11 mouse cellular contexts compared by ENCODE assay signal in genomic region chr7:27180837-27181695, GRCm38 (mm10). TPM values are rescaled to one million over a fixed set of nuclear protein-coding genes. Genes with fewer than 3 reads are reported as not detected.
DNase-seq lines count a peak whose midpoint lies in the region; ATAC-seq and TF ChIP-seq lines count a peak whose summit lies in the region.
"Had no signal": no experiment of that assay in that cellular context is flagged by ENCODE, and none has a peak within 500 bp of the region (broad histone marks: within the 10 kb centered on the region; RNA-seq: fewer than 3 reads in every experiment).

Gm21983 (minus strand) TSS chr7:27181086.
Mia (minus strand) TSS chr7:27181157.

- peak within 1 kb of the TSS; percentile 60 for H3K4me3 ChIP-seq in embryonic facial prominence, embryonic 12.5 days
- H3K4me3 ChIP-seq in embryonic facial prominence, embryonic 10.5 days = no peak within 1 kb of the TSS
- no peak within 1 kb of the TSS for H3K4me3 ChIP-seq in liver, adult 2 months (ENCODE audit: insufficient read depth, low read depth, low read length)
- H3K4me3 ChIP-seq in lung, embryonic 16.5 days (ENCODE audit: low read length) = peak within 1 kb of the TSS; percentile 75
- H3K4me3 ChIP-seq in stomach, postnatal 0 days (ENCODE audit: low read depth, low read length) = no peak within 1 kb of the TSS

- no peak for TF ChIP-seq POLR2A in liver, adult 2 months (IDR thresholded peaks at IDR 0.05; ENCODE audit: extremely low read depth, insufficient read depth, low read length)

- no peak for TF ChIP-seq EP300 in stomach, postnatal 0 days (optimal IDR thresholded peaks at IDR 0.05)

- no peaks in the 10 kb centered on the region for H3K79me2 ChIP-seq in liver, adult 2 months (ENCODE audit: control insufficient read depth, insufficient read depth, low read length)

- H3K27me3 ChIP-seq in embryonic facial prominence, embryonic 12.5 days = no peaks in the 10 kb centered on the region
- no peaks in the 10 kb centered on the region for H3K27me3 ChIP-seq in embryonic facial prominence, embryonic 10.5 days (replicated peaks; ENCODE audit: low read depth, poor library complexity, severe bottlenecking)
- no peaks in the 10 kb centered on the region for H3K27me3 ChIP-seq in liver, adult 2 months (ENCODE audit: control insufficient read depth, insufficient read depth, low read length)
- no peaks in the 10 kb centered on the region for H3K27me3 ChIP-seq in lung, embryonic 16.5 days (ENCODE audit: control insufficient read depth, insufficient read depth, low read depth, low read length)
- H3K27me3 ChIP-seq in stomach, postnatal 0 days (ENCODE audit: control insufficient read depth, insufficient read depth, low read length) = no peaks in the 10 kb centered on the region

- TF ChIP-seq CTCF in liver, adult 2 months (IDR thresholded peaks at IDR 0.05; ENCODE audit: low read depth, low read length) = no peak
- TF ChIP-seq CTCF in stomach, postnatal 0 days (IDR thresholded peaks at IDR 0.05; ENCODE audit: low read depth) = no peak

- peaks cover 10% of the 10 kb centered on the region; the same call in 1 of the 2 replicates for H3K4me1 ChIP-seq in embryonic facial prominence, embryonic 12.5 days
- H3K4me1 ChIP-seq in embryonic facial prominence, embryonic 10.5 days = peaks cover 15% of the 10 kb centered on the region
- H3K4me1 ChIP-seq in liver, adult 2 months (ENCODE audit: control insufficient read depth, insufficient read depth, low read length) = peaks cover 19% of the 10 kb centered on the region
- peaks cover 17% of the 10 kb centered on the region for H3K4me1 ChIP-seq in lung, embryonic 16.5 days (replicated peaks; ENCODE audit: control insufficient read depth, insufficient read depth, low read length)
- no peaks in the 10 kb centered on the region; the same call in 1 of the 2 replicates for H3K4me1 ChIP-seq in stomach, postnatal 0 days (replicated peaks; ENCODE audit: control insufficient read depth, insufficient read depth)

- DNase-seq in embryonic facial prominence, embryonic 10.5 days (ENCODE audit: low spot score) = no peak
- DNase-seq in liver, adult 2 months (ENCODE audit: extremely low read depth, low read depth, low spot score) = no peak
- DNase-seq in liver = no peak
- DNase-seq in stomach, postnatal 0 days (ENCODE audit: low spot score) = peak; percentile 54
- no peak for DNase-seq in adrenal gland, postnatal 10 days
- no peak for DNase-seq in ovary, postnatal 10 days (ENCODE audit: low spot score)
- DNase-seq: thymus, postnatal 4 days had no signal

- no peak for ATAC-seq in embryonic facial prominence, embryonic 12.5 days (ENCODE audit: insufficient number of reproducible peaks, insufficient read depth, low FRiP score, low TSS enrichment)
- ATAC-seq in lung, embryonic 16.5 days (ENCODE audit: low read depth) = peak; percentile 25
- no peak for ATAC-seq in stomach, postnatal 0 days (ENCODE audit: low FRiP score, low TSS enrichment)

- peak within 1 kb of the TSS; percentile 78 for H3K27ac ChIP-seq in embryonic facial prominence, embryonic 12.5 days
- no peak within 1 kb of the TSS for H3K27ac ChIP-seq in embryonic facial prominence, embryonic 10.5 days (replicated peaks)
- peak within 1 kb of the TSS; percentile 60 for H3K27ac ChIP-seq in liver, adult 2 months (replicated peaks; ENCODE audit: insufficient read depth, low read depth, low read length)
- peak within 1 kb of the TSS; percentile 91 for H3K27ac ChIP-seq in lung, embryonic 16.5 days (ENCODE audit: low read length)
- peak within 1 kb of the TSS; percentile 67 for H3K27ac ChIP-seq in stomach, postnatal 0 days (replicated peaks)

- H3K36me3 ChIP-seq in embryonic facial prominence, embryonic 12.5 days = peaks cover 24% of the 10 kb centered on the region
- peaks cover 40% of the 10 kb centered on the region for H3K36me3 ChIP-seq in embryonic facial prominence, embryonic 10.5 days (replicated peaks)
- no peaks in the 10 kb centered on the region for H3K36me3 ChIP-seq in liver, adult 2 months (ENCODE audit: control insufficient read depth, insufficient read depth, low read length)
- H3K36me3 ChIP-seq in lung, embryonic 16.5 days (ENCODE audit: control insufficient read depth, insufficient read depth, low read length) = peaks cover 14% of the 10 kb centered on the region
- peaks cover 10% of the 10 kb centered on the region for H3K36me3 ChIP-seq in stomach, postnatal 0 days (ENCODE audit: control insufficient read depth, insufficient read depth, low read length)

- no peak within 1 kb of the TSS for H3K9ac ChIP-seq in embryonic facial prominence, embryonic 12.5 days
- H3K9ac ChIP-seq in liver, adult 2 months (ENCODE audit: low read depth, low read length) = no peak within 1 kb of the TSS
- peak within 1 kb of the TSS; percentile 24 for H3K9ac ChIP-seq in lung, embryonic 16.5 days (ENCODE audit: low read length)
- H3K9ac ChIP-seq in stomach, postnatal 0 days (ENCODE audit: low read length) = no peak within 1 kb of the TSS

- whole genome bisulfite sequencing in embryonic facial prominence, embryonic 12.5 days = 64% methylated on average over 14 of the region's 14 CpGs
- 71% methylated on average over 14 of the region's 14 CpGs for WGBS in embryonic facial prominence, embryonic 10.5 days
- 76% methylated on average over 14 of the region's 14 CpGs for WGBS in liver, adult 2 months
- 41% methylated on average over 14 of the region's 14 CpGs for WGBS in lung, embryonic 16.5 days
- WGBS in stomach, postnatal 0 days = 63% methylated on average over 14 of the region's 14 CpGs

- no peaks in the 10 kb centered on the region for H3K9me3 ChIP-seq in embryonic facial prominence, embryonic 12.5 days
- no peaks in the 10 kb centered on the region for H3K9me3 ChIP-seq in embryonic facial prominence, embryonic 10.5 days
- H3K9me3 ChIP-seq in lung, embryonic 16.5 days (ENCODE audit: control insufficient read depth, low read length) = no peaks in the 10 kb centered on the region
- no peaks in the 10 kb centered on the region for H3K9me3 ChIP-seq in stomach, postnatal 0 days (ENCODE audit: control insufficient read depth, low read length)

- peak within 1 kb of the TSS; percentile 47 for H3K4me2 ChIP-seq in embryonic facial prominence, embryonic 12.5 days (replicated peaks)
- H3K4me2 ChIP-seq in lung, embryonic 16.5 days (ENCODE audit: low read depth, low read length) = peak within 1 kb of the TSS; percentile 56
- no peak within 1 kb of the TSS for H3K4me2 ChIP-seq in stomach, postnatal 0 days (replicated peaks; ENCODE audit: low read depth)

RNA-seq across cellular contexts. Expression of gene Gm21983, which starts in this region (rescaled TPM):
- 0.49 and 0.67 TPM in 2 replicates for polyA plus RNA-seq in embryonic facial prominence, embryonic 12.5 days (2016; fragmentation: Nextera tagmentation; extraction: Ambion mirVana)
- polyA plus RNA-seq in embryonic facial prominence, embryonic 10.5 days (2016; fragmentation: Nextera tagmentation; extraction: Ambion mirVana) = 1.3 TPM in 1 of 2 replicates, not detected in the other
- 0.09 and 0.20 TPM in 2 replicates for total RNA-seq in liver, adult 2 months (2014; rRNA removed)
- 0.39 TPM in 1 of 2 replicates, not detected in the other for polyA plus RNA-seq in liver, adult 2 months (2012; rRNA removed)
- 1.4 and 1.7 TPM in 2 replicates for polyA plus RNA-seq in lung, embryonic 16.5 days (2015; fragmentation: Nextera tagmentation; extraction: Ambion mirVana)
- not detected in 2 replicates for polyA plus RNA-seq in stomach, postnatal 0 days (2015; fragmentation: Nextera tagmentation; extraction: Ambion mirVana)
- total RNA-seq in adrenal gland, postnatal 10 days (2021) = not detected
- total RNA-seq: gastrocnemius, postnatal 14 days had no signal
- polyA plus RNA-seq: cortical plate, adult 2 months had no signal

RNA-seq across cellular contexts. Expression of gene Mia, which starts in this region (rescaled TPM):
- 38.8 and 50.4 TPM in 2 replicates for polyA plus RNA-seq in embryonic facial prominence, embryonic 12.5 days (2016; fragmentation: Nextera tagmentation; extraction: Ambion mirVana)
- polyA plus RNA-seq in embryonic facial prominence, embryonic 10.5 days (2016; fragmentation: Nextera tagmentation; extraction: Ambion mirVana) = 0.62 and 1.5 TPM in 2 replicates
- not detected in 2 replicates for total RNA-seq in liver, adult 2 months (2014; rRNA removed)
- 0.67 and 1.1 TPM in 2 replicates for polyA plus RNA-seq in liver, adult 2 months (2012; rRNA removed)
- polyA plus RNA-seq in lung, embryonic 16.5 days (2015; fragmentation: Nextera tagmentation; extraction: Ambion mirVana) = 170 and 185 TPM in 2 replicates
- 7.3 and 8.7 TPM in 2 replicates for polyA plus RNA-seq in stomach, postnatal 0 days (2015; fragmentation: Nextera tagmentation; extraction: Ambion mirVana)
- under 1 TPM in 1 of 2 experiments, not detected in 1; 0.69 TPM for total RNA-seq in adrenal gland, postnatal 10 days (2021)

Comparison
In these comparisons a context has a peak if more than half of its experiments do, and no peak if none do; other contexts are left out.
1. H3K4me3 ChIP-seq: peak in embryonic facial prominence, embryonic 12.5 days (single experiment) and lung, embryonic 16.5 days (single experiment); none in embryonic facial prominence, embryonic 10.5 days (single experiment), liver, adult 2 months (single experiment) and stomach, postnatal 0 days (single experiment).